Mouse (Mus musculus) C2C12 (cell line): ENCODE results near the gene Mink1. TPM values are rescaled to one million over a fixed set of nuclear protein-coding genes. Genes with fewer than 3 reads are reported as not detected.
"Not testable (repeated sequence)": the region's sequence is repeated elsewhere in the genome, so short reads cannot be mapped to it uniquely, and the experiment has no call there.

ENCODE experiments used
- H3K27me3 ChIP-seq: one replicate; pipeline ENCODE4 v1.6.1; 2011; ENCODE audit not compliant: control insufficient read depth, insufficient read depth, insufficient read length
- H3K36me3 ChIP-seq: one replicate; pipeline ENCODE4 v1.6.1; 2011; ENCODE audit not compliant: control insufficient read depth, insufficient read depth
- H3K4me3 ChIP-seq: one replicate; pipeline ENCODE4 v1.5.1; 2011; ENCODE audit warnings: mild to moderate bottlenecking, control low read depth; ENCODE audit not compliant: poor library complexity, insufficient read depth, severe bottlenecking
- H3K79me2 ChIP-seq: one replicate; pipeline ENCODE4 v1.6.1; 2011; ENCODE audit not compliant: control insufficient read depth, insufficient read depth
- H3K79me3 ChIP-seq: one replicate; pipeline ENCODE4 v1.6.1; 2011; ENCODE audit warnings: low read depth, control low read depth
- H3ac ChIP-seq: one replicate; pipeline ENCODE3; 2011; ENCODE audit warnings: low read depth; ENCODE audit not compliant: control insufficient read depth, insufficient read length
- CEBPB ChIP-seq: IDR thresholded peaks from one replicate; pipeline ENCODE4 v1.6.1; 2011; ENCODE audit warnings: low read depth, mild to moderate bottlenecking, control low read depth, moderate library complexity
- CTCF ChIP-seq: IDR thresholded peaks from one replicate; pipeline ENCODE4 v1.5.1; 2011; ENCODE audit not compliant: control insufficient read depth, insufficient read depth, insufficient read length
- FOSL1 ChIP-seq: IDR thresholded peaks from one replicate; pipeline ENCODE4 v1.8.0; 2011; ENCODE audit warnings: mild to moderate bottlenecking, low read length; ENCODE audit not compliant: poor library complexity, insufficient read depth, severe bottlenecking
- MAX ChIP-seq: IDR thresholded peaks from one replicate; pipeline ENCODE4 v1.6.1; 2011; ENCODE audit warnings: mild to moderate bottlenecking, control low read depth
- MYOD1 ChIP-seq: IDR thresholded peaks from one replicate; pipeline ENCODE4 v1.6.1; 2011; ENCODE audit warnings: low read depth; ENCODE audit not compliant: control insufficient read depth, insufficient read length
- MYOG ChIP-seq: IDR thresholded peaks from one replicate; pipeline ENCODE4 v1.6.1; 2011; ENCODE audit not compliant: control insufficient read depth, insufficient read length; ENCODE audit errors: extremely low read depth
- USF1 ChIP-seq: IDR thresholded peaks from one replicate; pipeline ENCODE4 v1.6.1; 2011; ENCODE audit warnings: low read depth, mild to moderate bottlenecking, control low read depth, moderate library complexity
- polyA plus RNA-seq: library from polyadenylated mRNA; unstranded; fragments of >200 nt; fragmentation: generic; extraction: Trizol; gene quantifications from one replicate; pipeline ENCODE4 v1.2.1, GENCODE M21; 2012; ENCODE audit warnings: missing spikeins

The Mink1 gene
- polyA plus RNA-seq, 1 experiment = 34.5 TPM

GRCm38 (mm10) chr11:70562995-70563469 lies 351 bp downstream of the Mink1 start:
- no peaks in the 10 kb centered on the region for H3K27me3 ChIP-seq
- peaks cover 48% of the 10 kb centered on the region for H3K79me3 ChIP-seq
- H3K4me3 ChIP-seq = peak overlapping the region; percentile 90
- peaks cover 52% of the 10 kb centered on the region for H3K79me2 ChIP-seq
- H3K36me3 ChIP-seq = peaks cover 8% of the 10 kb centered on the region
- H3ac ChIP-seq = peak overlapping the region; percentile 80
- no peak for TF ChIP-seq MAX
- no peak for TF ChIP-seq USF1
- no peak for TF ChIP-seq MYOD1

GRCm38 (mm10) chr11:70563470-70564275 lies 992 bp downstream of the Mink1 start:
- H3K79me2 ChIP-seq = peaks cover 59% of the 10 kb centered on the region
- TF ChIP-seq USF1 (no peak), MYOD1 (no peak), CEBPB (no peak), MAX (no peak), FOSL1 (no peak), MYOG (no peak), CTCF (no peak)
- H3K79me3 ChIP-seq = peaks cover 51% of the 10 kb centered on the region
- peaks cover 13% of the 10 kb centered on the region for H3K36me3 ChIP-seq
- peak overlapping the region; percentile 90 for H3K4me3 ChIP-seq
- H3ac ChIP-seq = peak overlapping the region; percentile 80
- no peaks in the 10 kb centered on the region for H3K27me3 ChIP-seq

GRCm38 (mm10) chr11:70564276-70564873 lies 1.7 kb downstream of the Mink1 start:
- no peak for TF ChIP-seq USF1
- TF ChIP-seq CTCF = no peak
- no peak for TF ChIP-seq MYOG
- TF ChIP-seq FOSL1 = no peak
- no peak for TF ChIP-seq MYOD1
- no peak for TF ChIP-seq CEBPB
- TF ChIP-seq MAX = no peak
- Histone ChIP-seq H3K27me3 (no peaks in the 10 kb centered on the region), H3K79me2 (peaks cover 66% of the 10 kb centered on the region), H3K36me3 (peaks cover 14% of the 10 kb centered on the region), H3K79me3 (peaks cover 57% of the 10 kb centered on the region), H3K4me3 (peak overlapping the region; percentile 90), H3ac (no peak overlapping the region)

- H3K27me3 ChIP-seq = no peaks in the 10 kb centered on the region
- peaks cover 14% of the 10 kb centered on the region for H3K36me3 ChIP-seq
- peaks cover 76% of the 10 kb centered on the region for H3K79me3 ChIP-seq
- H3K4me3 ChIP-seq = no peak overlapping the region
- no peak for TF ChIP-seq MYOD1
- TF ChIP-seq CTCF = no peak
- TF ChIP-seq FOSL1 = no peak
- TF ChIP-seq MYOG = no peak
- no peak for TF ChIP-seq USF1
- TF ChIP-seq CEBPB = no peak
- no peak for TF ChIP-seq MAX
- H3K79me2 ChIP-seq = peaks cover 88% of the 10 kb centered on the region
- H3ac ChIP-seq = no peak overlapping the region
Observed at GRCm38 (mm10) chr11:70566586-70566985, 3.9 kb downstream of the Mink1 start.

GRCm38 (mm10) chr11:70570614-70571013 lies 7.9 kb downstream of the Mink1 start:
- Histone ChIP-seq H3K79me3 (peaks cover 72% of the 10 kb centered on the region), H3K79me2 (peaks cover 98% of the 10 kb centered on the region), H3K36me3 (peaks cover 14% of the 10 kb centered on the region)
- not testable (repeated sequence) for H3K27me3 ChIP-seq, H3K4me3 ChIP-seq, H3ac ChIP-seq

GRCm38 (mm10) chr11:70571641-70572040 lies 9.0 kb downstream of the Mink1 start:
- no peak for TF ChIP-seq MYOD1
- TF ChIP-seq CEBPB = no peak
- no peak for TF ChIP-seq MAX
- TF ChIP-seq CTCF = no peak
- no peak for TF ChIP-seq FOSL1

More at GRCm38 (mm10) chr11:70571641-70572040, 9.0 kb downstream of the Mink1 start:
- peaks cover 70% of the 10 kb centered on the region for H3K79me3 ChIP-seq
- peaks cover 98% of the 10 kb centered on the region for H3K79me2 ChIP-seq
- H3K27me3 ChIP-seq = no peaks in the 10 kb centered on the region
- H3ac ChIP-seq = no peak overlapping the region
- peaks cover 9% of the 10 kb centered on the region for H3K36me3 ChIP-seq
- no peak overlapping the region for H3K4me3 ChIP-seq
